Mouse (Mus musculus): ENCODE measurements around the gene Olfr1402.

Olfr1402 gene

DNA sequence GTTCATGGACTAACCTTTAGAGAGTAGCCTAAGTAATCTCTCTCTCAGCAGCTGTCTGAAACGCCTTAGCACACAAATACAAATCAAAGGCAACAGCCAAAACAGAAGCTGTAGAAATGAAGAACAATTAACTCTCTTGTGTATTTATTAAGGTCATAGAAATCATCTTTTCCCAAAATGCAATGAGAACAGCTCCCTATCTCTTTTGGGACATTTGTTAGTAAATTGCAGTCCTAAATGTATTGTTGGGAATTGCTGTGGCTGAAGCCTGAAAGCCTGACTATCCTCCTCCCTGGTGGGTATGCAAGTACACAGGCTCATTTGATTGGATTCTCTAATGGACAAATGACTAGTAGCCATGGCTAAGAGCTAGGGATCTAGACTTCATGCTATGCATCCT is at the start of gene Olfr1402:
TSS of gene Olfr1402 (minus strand) at position 101 of the 400 bp plus-strand sequence.
- DNase-seq (ENCODE audit: low spot score in 2 of 2) = no peak

DNA sequence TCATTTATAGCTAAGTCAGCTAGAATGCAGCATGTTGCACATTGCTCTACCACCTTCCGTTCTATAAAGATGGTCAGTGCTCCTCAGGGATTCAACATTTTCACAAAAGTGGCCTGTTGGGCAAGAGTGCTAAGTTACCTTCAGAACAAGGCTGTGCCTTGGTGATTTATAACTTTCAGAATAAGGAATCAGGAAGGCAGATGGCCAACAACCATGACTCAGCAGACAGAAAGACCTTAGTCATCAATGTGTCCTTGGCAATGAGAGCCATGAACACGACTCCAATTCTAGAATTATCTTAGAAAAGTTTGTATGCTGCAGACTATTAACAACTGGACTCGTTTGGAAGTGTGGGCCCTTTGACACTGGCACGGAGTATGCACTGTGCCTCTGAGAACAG is 33.5 kb upstream of the Olfr1402 start:
- no peak for DNase-seq (ENCODE audit: low spot score in 2 of 2)

DNA sequence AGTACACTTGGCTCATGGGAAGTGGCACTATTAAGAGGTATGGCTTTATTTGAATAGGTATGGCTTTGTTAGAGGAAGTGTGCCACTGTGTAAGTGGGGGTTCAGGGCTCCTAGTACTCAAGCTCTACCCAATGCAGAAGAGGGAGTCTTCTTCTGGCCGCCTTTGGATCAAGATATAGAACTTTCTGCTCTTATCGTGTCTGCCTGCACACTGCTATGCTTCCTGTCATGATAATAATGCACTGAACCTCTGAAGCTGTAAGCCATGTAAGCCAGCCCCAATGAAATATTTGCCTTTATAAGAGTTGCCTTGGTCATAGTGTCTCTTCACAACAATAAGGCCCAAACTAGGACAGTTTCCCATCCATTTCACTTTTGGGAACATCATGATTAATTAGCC is 16.8 kb upstream of the Olfr1402 start:
- DNase-seq (ENCODE audit: low spot score in 2 of 2) = no peak

DNA sequence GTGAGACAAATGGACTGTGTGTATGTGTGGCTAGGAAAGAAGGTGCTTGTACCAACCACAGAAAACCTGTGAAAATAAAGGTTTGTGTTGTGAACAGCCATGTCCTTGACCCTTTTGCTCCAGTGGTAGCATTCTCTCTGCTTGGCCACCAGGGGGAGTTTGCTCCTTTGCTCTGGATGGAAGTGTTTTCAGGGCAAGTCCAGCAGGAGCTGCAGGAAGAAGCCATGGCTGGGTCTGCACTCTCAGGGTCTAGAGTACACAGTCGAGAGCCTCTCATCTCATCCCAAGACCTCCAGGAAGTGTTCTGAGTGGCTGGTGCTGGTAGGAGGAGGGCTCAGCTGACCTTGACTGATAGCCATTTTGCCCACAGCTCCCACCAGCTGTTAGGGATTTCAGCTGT is 27.5 kb downstream of the Olfr1402 start:
- DNase-seq (ENCODE audit: low spot score in 2 of 2) = no peak

DNA sequence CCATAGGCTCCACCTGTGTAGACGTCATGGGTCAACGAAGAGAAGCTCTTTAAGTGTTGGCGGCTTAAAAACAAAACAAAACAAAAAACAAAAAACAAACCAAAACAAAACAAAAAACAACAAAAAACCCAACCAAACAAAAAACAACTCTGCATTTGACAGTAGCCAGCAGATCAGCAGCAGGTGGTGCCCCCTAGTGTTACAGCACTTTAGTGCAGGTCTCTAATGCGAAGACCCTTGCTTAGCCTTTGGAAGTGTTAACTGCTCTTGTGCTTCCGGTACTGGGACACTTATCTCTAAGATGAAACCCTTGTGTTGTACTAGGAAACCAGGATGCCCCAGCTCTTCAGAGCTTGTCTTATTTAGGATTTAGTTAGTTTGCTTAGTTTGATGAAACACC is 28.7 kb downstream of the Olfr1402 start:
- DNase-seq (ENCODE audit: low spot score in 2 of 2) = no peak

DNA sequence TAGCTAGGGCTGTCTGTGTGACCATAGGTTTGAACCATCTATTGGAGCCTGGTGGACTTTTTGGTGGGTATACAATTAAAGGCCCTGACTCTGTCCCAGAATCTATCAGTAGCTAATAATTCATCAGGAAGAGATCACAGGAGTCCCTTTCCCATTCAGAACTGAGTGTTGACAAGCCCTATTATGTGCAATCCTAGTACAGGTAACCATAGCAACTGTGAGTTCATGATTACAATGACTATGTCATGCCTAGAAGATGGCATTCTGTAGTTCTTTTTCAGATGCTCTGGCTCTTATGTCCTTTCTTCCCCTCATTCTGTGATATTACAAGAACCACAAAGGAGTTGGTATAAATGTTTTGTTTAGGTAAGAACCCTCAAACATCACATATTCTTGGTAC is 51.4 kb downstream of the Olfr1402 start:
- no peak for DNase-seq (ENCODE audit: low spot score in 2 of 2)

DNA sequence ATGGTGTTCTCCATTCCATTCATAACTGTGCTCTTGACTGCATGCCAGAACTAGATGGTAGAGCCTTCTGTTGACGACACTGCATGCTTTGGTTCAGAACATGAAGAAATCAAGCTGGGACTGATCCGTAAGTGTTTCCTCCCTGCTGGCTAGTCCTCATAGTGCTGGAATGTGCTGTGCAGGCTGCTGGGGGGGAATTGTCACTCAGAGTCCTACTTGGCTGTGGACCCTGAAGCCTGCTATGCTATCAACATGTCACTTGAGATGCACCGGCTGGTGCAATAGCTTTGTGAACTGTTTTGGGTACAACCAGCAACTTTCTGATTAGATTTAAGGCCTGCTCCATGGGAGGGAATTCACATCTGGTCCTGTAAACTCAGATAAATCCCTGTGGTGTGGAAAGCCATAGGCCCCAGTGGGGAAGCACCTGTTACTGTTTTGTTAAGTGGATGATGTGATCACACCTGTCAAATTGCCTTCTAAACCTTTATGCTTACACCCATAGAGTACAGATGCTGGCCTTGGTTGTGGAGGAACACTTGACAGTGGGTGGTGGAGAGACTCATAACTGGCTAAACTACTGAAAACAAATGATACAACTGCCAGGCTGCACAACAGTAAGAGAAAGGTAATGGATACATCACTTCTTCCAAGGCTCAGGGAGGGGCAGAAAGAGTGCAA is 58.3 kb downstream of the Olfr1402 start:
- no peak for DNase-seq (ENCODE audit: low spot score in 2 of 2)

DNA sequence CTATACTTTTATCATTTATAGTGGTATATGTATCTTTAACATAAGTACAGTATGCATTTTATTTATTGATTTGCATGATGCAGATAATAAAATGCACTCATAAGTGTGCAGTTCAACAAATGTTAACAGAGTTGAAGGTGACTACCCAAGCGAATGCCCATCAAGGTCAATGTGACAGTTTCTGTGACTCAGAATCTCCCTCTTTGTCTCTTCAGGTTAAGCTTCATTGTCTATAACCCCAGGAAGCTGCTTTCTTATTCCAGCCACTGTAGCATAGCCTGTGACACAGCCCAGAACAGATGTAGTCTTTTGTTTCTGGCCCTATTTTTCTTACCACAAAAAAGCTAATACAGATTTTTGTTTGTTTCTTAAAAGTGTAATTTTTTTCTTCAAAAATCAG is 63.4 kb downstream of the Olfr1402 start:
- no peak for DNase-seq (ENCODE audit: low spot score in 2 of 2)

Measured in spleen, postnatal 4 days (tissue).